Mouse (Mus musculus) hindbrain, embryonic 10.5 days (tissue): ENCODE results near the gene Olfr105-ps. TPM values are rescaled to one million over a fixed set of nuclear protein-coding genes. Genes with fewer than 3 reads are reported as not detected.

ENCODE experiments used
- DNase-seq: peaks from one replicate; pipeline ENCODE4 v3.0.0-alpha.2; 2017; ENCODE audit warnings: low spot score
- H3K27ac ChIP-seq: fragments of 300-500 bp; sonication (generic); 2 replicates; pipeline ENCODE4 v1.5.1; 2016; ENCODE audit warnings: mild to moderate bottlenecking, moderate library complexity
- H3K27me3 ChIP-seq: fragments of 300-500 bp; sonication (generic); 2 replicates; pipeline ENCODE4 v1.6.1; 2016; ENCODE audit warnings: mild to moderate bottlenecking; ENCODE audit not compliant: poor library complexity, insufficient read depth, severe bottlenecking
- H3K36me3 ChIP-seq: fragments of 300-500 bp; sonication (generic); 2 replicates; pipeline ENCODE4 v1.6.1; 2016; ENCODE audit warnings: mild to moderate bottlenecking, moderate library complexity
- H3K4me1 ChIP-seq: fragments of 300-500 bp; sonication (generic); replicated peaks from 2 replicates; pipeline ENCODE4 v1.6.1; 2016; ENCODE audit warnings: mild to moderate bottlenecking
- H3K4me3 ChIP-seq: fragments of 300-500 bp; sonication (generic); 2 replicates; pipeline ENCODE4 v1.5.1; 2016; ENCODE audit warnings: mild to moderate bottlenecking, moderate library complexity
- H3K9me3 ChIP-seq: fragments of 300-500 bp; sonication (generic); 2 replicates; pipeline ENCODE4 v1.6.1; 2016; ENCODE audit warnings: mild to moderate bottlenecking, moderate library complexity
- WGBS: fragments of 180-500 bp; shearing (Covaris S2); methylation state at CpG from one replicate; pipeline ENCODE4 v1.1.7; 2016; 5-methylcytosine and 5-hydroxymethylcytosine counted together
- polyA plus RNA-seq: library from polyadenylated mRNA; unstranded; fragments of >200 nt; fragmentation: Nextera tagmentation; extraction: Ambion mirVana; gene quantifications from 2 replicates; pipeline ENCODE4 v1.2.1, GENCODE M21; 2016

The Olfr105-ps gene
- not detected in 2 replicates for polyA plus RNA-seq

DNA sequence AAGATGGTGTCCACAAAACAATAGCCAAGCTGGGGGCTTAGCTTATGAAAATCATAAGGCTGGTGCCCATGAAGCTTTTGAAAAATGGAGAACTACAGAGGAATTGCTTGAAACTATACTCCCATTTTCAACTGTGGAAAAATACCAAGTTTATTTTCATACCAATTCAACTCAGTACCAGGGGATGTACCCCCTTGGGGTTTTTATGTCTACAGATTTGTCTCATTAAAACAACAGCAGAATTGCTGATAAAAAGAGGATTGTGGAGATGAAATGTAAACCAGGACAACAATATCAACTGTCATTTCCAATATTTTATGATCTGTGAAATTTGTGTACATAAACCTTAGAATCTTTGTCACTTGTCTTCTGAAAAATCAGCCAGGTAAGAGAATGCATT is at the start of gene Olfr105-ps:
TSS of gene Olfr105-ps (plus strand) at position 301 of the 400 bp plus-strand sequence.
- no peaks in the 10 kb centered on the region for H3K4me1 ChIP-seq
- H3K27me3 ChIP-seq: no peaks in the 10 kb centered on the region
- DNase-seq: no peak
- no peaks in the 10 kb centered on the region for H3K36me3 ChIP-seq
- H3K27ac ChIP-seq: no peak within 1 kb of the TSS
- H3K9me3 ChIP-seq: no peaks in the 10 kb centered on the region
- no peak within 1 kb of the TSS for H3K4me3 ChIP-seq

- DNase-seq: no peak
- no peaks in the 10 kb centered on the region for H3K27me3 ChIP-seq
- no peaks in the 10 kb centered on the region for H3K36me3 ChIP-seq
- no peak within 1 kb of the TSS for H3K27ac ChIP-seq
- no peaks in the 10 kb centered on the region for H3K4me1 ChIP-seq
- H3K4me3 ChIP-seq: no peak within 1 kb of the TSS
- H3K9me3 ChIP-seq: no peaks in the 10 kb centered on the region
- 89% methylated on average over 2 of the region's 2 CpGs for WGBS
Observed at GRCm38 (mm10) chr17:37339598-37339997, 39.2 kb upstream of the Olfr105-ps start, which contains the start of gene Olfr103. TSS of gene Olfr103 (minus strand) at chr17:37339698.

GRCm38 (mm10) chr17:37359282-37359681 is 19.6 kb upstream of the Olfr105-ps start, which contains the start of gene Olfr104-ps:
TSS of gene Olfr104-ps (plus strand) at chr17:37359582.
- Histone ChIP-seq H3K27ac (no peak within 1 kb of the TSS), H3K27me3 (no peaks in the 10 kb centered on the region), H3K4me1 (no peaks in the 10 kb centered on the region), H3K36me3 (no peaks in the 10 kb centered on the region), H3K9me3 (no peaks in the 10 kb centered on the region), H3K4me3 (no peak within 1 kb of the TSS)
- no peak for DNase-seq

DNA sequence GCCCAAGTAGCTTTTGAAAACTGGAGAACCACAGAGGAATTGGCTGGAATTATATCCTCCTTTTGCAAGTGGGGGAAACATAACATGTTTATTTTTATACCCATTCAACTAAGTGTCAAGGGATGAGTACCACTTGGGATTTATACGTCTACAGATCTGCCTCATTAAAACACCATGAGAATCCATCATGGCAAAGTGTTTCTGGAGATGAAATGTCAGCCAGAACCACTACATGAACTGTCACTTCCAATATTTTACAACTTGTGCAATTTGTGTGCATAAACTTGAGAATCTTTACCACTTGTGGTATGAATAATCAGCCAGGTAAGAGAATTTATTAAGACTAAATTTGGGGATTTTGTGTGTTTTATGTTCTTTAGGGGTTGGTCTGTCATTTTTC is 11.3 kb downstream of the Olfr105-ps start, which contains the start of gene Olfr106-ps:
TSS of gene Olfr106-ps (plus strand) at position 301 of the 400 bp plus-strand sequence.
- Histone ChIP-seq H3K4me3 (no peak within 1 kb of the TSS), H3K36me3 (no peaks in the 10 kb centered on the region), H3K27ac (no peak within 1 kb of the TSS), H3K4me1 (no peaks in the 10 kb centered on the region), H3K27me3 (no peaks in the 10 kb centered on the region), H3K9me3 (no peaks in the 10 kb centered on the region)
- WGBS: 67% methylated on average over 1 of the region's 1 CpGs
- no peak for DNase-seq

DNA sequence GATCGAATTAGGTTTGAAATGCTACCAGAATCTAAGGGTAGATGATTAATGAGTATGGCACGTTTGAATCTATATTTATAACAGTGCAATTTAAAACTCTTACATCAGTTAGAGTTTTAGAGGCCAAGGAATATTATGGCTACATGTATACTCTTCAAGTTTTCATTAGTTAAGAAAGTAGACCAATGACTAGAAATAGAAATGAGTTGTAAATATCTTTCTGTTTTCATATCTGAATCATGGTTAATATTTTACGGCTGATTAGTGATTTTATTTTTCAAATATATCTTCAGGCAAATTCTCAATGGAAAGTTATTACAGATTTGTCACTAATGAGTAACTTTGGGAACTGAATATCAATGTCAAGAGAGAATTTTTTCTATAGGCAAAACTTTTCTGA is 20.1 kb downstream of the Olfr105-ps start, which contains the start of gene Olfr107:
TSS of gene Olfr107 (plus strand) at position 301 of the 400 bp plus-strand sequence.
- no peak for DNase-seq
- H3K4me3 ChIP-seq: no peak within 1 kb of the TSS
- 84% methylated on average over 3 of the region's 3 CpGs for WGBS
- H3K27me3 ChIP-seq: no peaks in the 10 kb centered on the region
- H3K9me3 ChIP-seq: no peaks in the 10 kb centered on the region
- H3K4me1 ChIP-seq: no peaks in the 10 kb centered on the region
- no peak within 1 kb of the TSS for H3K27ac ChIP-seq
- no peaks in the 10 kb centered on the region for H3K36me3 ChIP-seq

DNA sequence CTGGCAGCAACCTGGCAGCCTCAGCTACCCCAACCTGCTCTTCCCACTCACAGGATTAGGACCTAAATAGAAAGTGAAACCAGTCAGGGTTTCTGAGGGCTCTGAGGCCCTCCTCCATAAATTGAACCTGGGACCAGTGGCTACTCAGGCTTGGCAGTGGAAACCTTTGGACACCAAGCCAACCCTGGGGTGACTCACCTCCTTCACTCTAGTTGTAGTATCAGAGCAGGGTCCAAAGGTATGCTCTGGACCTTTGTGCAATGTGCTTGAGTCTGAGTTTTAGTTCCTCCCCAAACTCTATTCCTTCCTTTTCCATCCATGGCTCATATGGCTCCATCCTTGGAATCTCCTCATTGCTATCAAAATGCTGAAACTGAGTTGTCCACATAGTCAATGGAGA is 34.5 kb downstream of the Olfr105-ps start:
- DNase-seq: no peak
- Histone ChIP-seq H3K4me1 (no peaks in the 10 kb centered on the region), H3K4me3 (no peak overlapping the region), H3K27ac (no peak overlapping the region), H3K36me3 (no peaks in the 10 kb centered on the region), H3K27me3 (no peaks in the 10 kb centered on the region), H3K9me3 (peaks cover 14% of the 10 kb centered on the region; the same call in 1 of the 2 replicates)

Other genes with a start within 250 kb of the Olfr105-ps start
- not detected in 2 replicates for gene Olfr93, start 217.5 kb upstream of the Olfr105-ps start, polyA plus RNA-seq
- not detected in 2 replicates for gene Ubd, start 185.1 kb upstream of the Olfr105-ps start, polyA plus RNA-seq
- not detected in 2 replicates for gene Olfr94, start 178.0 kb upstream of the Olfr105-ps start, polyA plus RNA-seq
- gene Olfr95, start 165.9 kb upstream of the Olfr105-ps start, polyA plus RNA-seq: not detected in 2 replicates
- not detected in 2 replicates for gene Olfr96, start 158.9 kb upstream of the Olfr105-ps start, polyA plus RNA-seq
- not detected in 2 replicates for gene Olfr97, start 141.7 kb upstream of the Olfr105-ps start, polyA plus RNA-seq
- gene Olfr98, start 115.3 kb upstream of the Olfr105-ps start, polyA plus RNA-seq: not detected in 2 replicates
- gene H2-M3, start 108.8 kb upstream of the Olfr105-ps start, polyA plus RNA-seq: 1.1 and 1.4 TPM in 2 replicates
- gene Olfr99, start 95.6 kb upstream of the Olfr105-ps start, polyA plus RNA-seq: not detected in 2 replicates
- not detected in 2 replicates for gene Olfr101, start 74.7 kb upstream of the Olfr105-ps start, polyA plus RNA-seq
- not detected in 2 replicates for gene Olfr102, start 62.0 kb upstream of the Olfr105-ps start, polyA plus RNA-seq
- not detected in 2 replicates for gene Olfr103, start 39.3 kb upstream of the Olfr105-ps start, polyA plus RNA-seq
- not detected in 2 replicates for gene Olfr104-ps, start 19.5 kb upstream of the Olfr105-ps start, polyA plus RNA-seq
- not detected in 2 replicates for gene Olfr106-ps, start 11.4 kb downstream of the Olfr105-ps start, polyA plus RNA-seq
- gene Olfr107, start 20.2 kb downstream of the Olfr105-ps start, polyA plus RNA-seq: not detected in 2 replicates
- not detected in 2 replicates for gene Olfr108, start 66.4 kb downstream of the Olfr105-ps start, polyA plus RNA-seq
- gene Olfr109, start 79.9 kb downstream of the Olfr105-ps start, polyA plus RNA-seq: not detected in 2 replicates
- gene H2-M2, start 104.5 kb downstream of the Olfr105-ps start, polyA plus RNA-seq: not detected in 2 replicates
- gene Olfr110, start 113.4 kb downstream of the Olfr105-ps start, polyA plus RNA-seq: not detected in 2 replicates
- gene Olfr111, start 129.0 kb downstream of the Olfr105-ps start, polyA plus RNA-seq: not detected in 2 replicates
- not detected in 2 replicates for gene Olfr112, start 190.4 kb downstream of the Olfr105-ps start, polyA plus RNA-seq
- gene Olfr113, start 198.6 kb downstream of the Olfr105-ps start, polyA plus RNA-seq: not detected in 2 replicates
- not detected in 2 replicates for gene Olfr114, start 213.7 kb downstream of the Olfr105-ps start, polyA plus RNA-seq
- not detected in 2 replicates for gene Olfr115, start 248.1 kb downstream of the Olfr105-ps start, polyA plus RNA-seq
- not detected in 2 replicates for gene Olfr116, start 248.2 kb downstream of the Olfr105-ps start, polyA plus RNA-seq